Mouse (Mus musculus): ENCODE measurements around the gene Slc25a25. TPM values are rescaled to one million over a fixed set of nuclear protein-coding genes. Genes with fewer than 3 reads are reported as not detected.
"Not testable (repeated sequence)": the region's sequence is repeated elsewhere in the genome, so short reads cannot be mapped to it uniquely, and the experiment has no call there.

The Slc25a25 gene
- polyA plus RNA-seq (2016; fragmentation: Nextera tagmentation; extraction: Ambion mirVana), result 13.0 and 14.3 TPM in 2 replicates

DNA sequence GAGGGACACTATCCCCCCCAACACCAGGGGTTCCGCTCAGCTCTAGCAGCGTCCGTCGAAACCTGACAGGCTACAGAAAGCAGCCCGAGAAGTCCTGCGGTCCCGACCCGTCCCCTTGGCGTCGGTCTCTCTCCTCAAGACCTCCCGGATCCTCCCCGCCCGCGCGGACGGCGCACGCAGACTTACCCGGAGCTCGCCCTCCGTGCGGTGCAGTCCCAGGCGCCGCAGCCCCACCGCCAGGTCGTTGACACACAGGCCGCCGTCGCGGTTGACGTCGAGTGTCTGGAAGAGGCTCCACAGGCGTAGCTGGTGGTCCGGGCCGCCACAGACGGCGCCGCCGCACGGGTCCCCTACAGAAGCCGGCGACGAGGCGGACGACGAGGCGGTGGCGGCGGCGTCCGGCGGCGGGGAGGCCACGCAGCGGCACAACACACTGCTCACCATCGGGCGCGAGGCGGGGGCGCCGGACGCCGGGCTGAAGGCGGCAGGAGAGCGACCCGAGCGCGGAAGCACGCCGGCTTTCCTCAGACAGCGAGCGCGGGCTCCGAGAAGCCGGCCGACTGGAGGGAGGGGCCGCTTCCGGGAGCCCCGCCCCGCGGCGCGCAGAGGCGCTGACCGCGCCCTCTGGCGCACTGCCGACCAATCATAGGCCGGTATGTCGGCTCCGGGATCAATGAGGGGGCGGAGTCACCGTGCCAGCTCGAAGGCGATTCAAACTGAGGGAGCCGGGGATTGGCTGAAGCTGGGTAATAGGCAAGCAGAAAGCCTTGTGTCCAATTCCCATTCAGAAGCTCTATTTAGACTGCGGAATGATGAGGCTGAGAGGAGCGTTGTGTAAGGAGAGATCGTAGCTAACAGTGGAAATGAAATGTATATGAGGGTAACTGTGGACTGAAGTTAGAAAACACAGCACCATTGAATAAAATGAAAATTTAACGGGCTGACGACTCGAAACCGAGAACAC lies at the start of gene Slc25a25:
Gene Slc25a25 (minus strand): TSS at position 565 of the 964 bp plus-strand sequence.
- H3K27ac ChIP-seq (ENCODE audit: poor library complexity, severe bottlenecking), result peak within 1 kb of the TSS; percentile 88
- peaks cover 9% of the 10 kb centered on the region for H3K36me3 ChIP-seq
- H3K4me3 ChIP-seq, result peak within 1 kb of the TSS; percentile 66
- no peaks in the 10 kb centered on the region for H3K9me3 ChIP-seq (replicated peaks)
- peaks cover 55% of the 10 kb centered on the region for H3K4me1 ChIP-seq (replicated peaks)
- peak within 1 kb of the TSS; percentile 70 for H3K4me2 ChIP-seq
- peak within 1 kb of the TSS; percentile 82 for H3K9ac ChIP-seq
- H3K27me3 ChIP-seq (replicated peaks), result no peaks in the 10 kb centered on the region
- ATAC-seq (ENCODE audit: insufficient number of reproducible peaks, low FRiP score), result peak; percentile 93
- WGBS, result under 1% methylated on average over 102 of the region's 103 CpGs

DNA sequence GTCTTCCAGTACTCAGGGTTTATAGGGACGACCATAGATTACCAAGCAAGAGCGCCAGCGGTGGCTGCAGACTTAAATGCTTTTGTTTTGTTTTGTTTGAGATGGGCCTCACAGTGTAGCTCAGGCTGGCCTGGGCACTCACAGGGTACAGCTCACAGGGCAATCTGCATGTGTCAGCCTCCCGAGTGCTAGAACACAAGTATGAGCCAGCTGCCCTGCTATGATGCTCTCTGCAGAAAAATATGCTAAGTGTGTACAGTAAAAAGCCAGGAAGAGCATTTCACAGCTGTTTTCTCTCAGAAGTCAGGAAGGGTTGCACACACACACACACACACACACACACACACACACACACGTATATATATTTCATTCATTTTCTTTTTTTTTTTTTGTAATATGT lies 49.2 kb upstream of the Slc25a25 start:
- Histone ChIP-seq H3K9me3 (replicated peaks) (peaks cover 5% of the 10 kb centered on the region), H3K4me3 (no peak overlapping the region), H3K27me3 (replicated peaks) (no peaks in the 10 kb centered on the region), H3K27ac (ENCODE audit: poor library complexity, severe bottlenecking) (no peak overlapping the region), H3K4me2 (no peak overlapping the region), H3K9ac (no peak overlapping the region), H3K36me3 (no peaks in the 10 kb centered on the region), H3K4me1 (replicated peaks) (peaks cover 9% of the 10 kb centered on the region; the same call in 1 of the 2 replicates)
- no peak for ATAC-seq (ENCODE audit: insufficient number of reproducible peaks, low FRiP score)
- 74% methylated on average over 5 of the region's 5 CpGs for WGBS

DNA sequence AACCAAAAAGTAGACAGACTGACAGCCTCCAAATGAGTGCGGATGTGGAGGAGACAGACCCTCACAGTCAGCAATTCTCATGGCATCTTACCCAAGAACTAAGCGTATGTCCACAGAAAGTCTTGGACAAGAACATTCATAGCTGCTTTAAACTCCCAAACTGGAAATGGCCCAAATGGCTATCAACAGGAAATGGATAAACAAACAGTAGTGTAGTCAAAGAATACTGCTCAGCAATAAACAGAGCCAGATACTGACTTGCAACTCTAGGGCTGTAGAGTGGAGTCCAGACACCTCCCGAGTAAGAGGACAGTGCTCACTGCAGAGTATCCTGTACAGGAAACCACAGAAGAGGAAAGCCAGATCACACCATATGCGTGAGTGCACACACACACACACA lies 48.1 kb upstream of the Slc25a25 start:
- Histone ChIP-seq H3K27ac (ENCODE audit: poor library complexity, severe bottlenecking) (no peak overlapping the region), H3K36me3 (no peaks in the 10 kb centered on the region), H3K27me3 (replicated peaks) (no peaks in the 10 kb centered on the region), H3K4me1 (replicated peaks) (peaks cover 11% of the 10 kb centered on the region), H3K9me3 (replicated peaks) (peaks cover 5% of the 10 kb centered on the region), H3K9ac (no peak overlapping the region), H3K4me3 (no peak overlapping the region), H3K4me2 (no peak overlapping the region)
- WGBS, result 74% methylated on average over 4 of the region's 4 CpGs
- ATAC-seq (ENCODE audit: insufficient number of reproducible peaks, low FRiP score), result no peak

DNA sequence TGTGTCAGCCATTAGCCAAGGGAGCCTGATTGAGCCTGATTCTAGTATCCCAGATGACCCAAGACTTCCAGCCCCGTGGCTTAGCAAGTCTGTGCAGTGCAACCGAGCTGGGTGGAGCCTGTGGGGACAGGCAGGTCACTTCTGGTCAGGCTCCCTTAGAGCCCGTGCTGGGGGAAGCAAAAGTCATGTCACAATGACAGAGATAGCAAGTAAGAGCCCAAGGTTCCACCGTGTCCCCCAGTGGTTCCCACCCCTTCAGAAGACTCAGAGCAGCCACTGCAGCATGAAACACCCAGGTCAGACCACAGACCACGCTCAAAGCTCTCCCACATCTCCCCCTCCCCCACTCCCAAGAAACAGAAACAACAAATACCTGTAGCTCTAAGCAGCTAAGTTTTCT lies 44.9 kb upstream of the Slc25a25 start:
- peaks cover 6% of the 10 kb centered on the region for H3K4me1 ChIP-seq (replicated peaks)
- H3K36me3 ChIP-seq, result no peaks in the 10 kb centered on the region
- no peak for ATAC-seq (ENCODE audit: insufficient number of reproducible peaks, low FRiP score)
- no peak overlapping the region for H3K27ac ChIP-seq (ENCODE audit: poor library complexity, severe bottlenecking)
- H3K4me2 ChIP-seq, result no peak overlapping the region
- H3K4me3 ChIP-seq, result no peak overlapping the region
- H3K9me3 ChIP-seq (replicated peaks), result peaks cover 5% of the 10 kb centered on the region
- WGBS, result 57% methylated on average over 5 of the region's 5 CpGs
- H3K9ac ChIP-seq, result no peak overlapping the region
- no peaks in the 10 kb centered on the region for H3K27me3 ChIP-seq (replicated peaks)

DNA sequence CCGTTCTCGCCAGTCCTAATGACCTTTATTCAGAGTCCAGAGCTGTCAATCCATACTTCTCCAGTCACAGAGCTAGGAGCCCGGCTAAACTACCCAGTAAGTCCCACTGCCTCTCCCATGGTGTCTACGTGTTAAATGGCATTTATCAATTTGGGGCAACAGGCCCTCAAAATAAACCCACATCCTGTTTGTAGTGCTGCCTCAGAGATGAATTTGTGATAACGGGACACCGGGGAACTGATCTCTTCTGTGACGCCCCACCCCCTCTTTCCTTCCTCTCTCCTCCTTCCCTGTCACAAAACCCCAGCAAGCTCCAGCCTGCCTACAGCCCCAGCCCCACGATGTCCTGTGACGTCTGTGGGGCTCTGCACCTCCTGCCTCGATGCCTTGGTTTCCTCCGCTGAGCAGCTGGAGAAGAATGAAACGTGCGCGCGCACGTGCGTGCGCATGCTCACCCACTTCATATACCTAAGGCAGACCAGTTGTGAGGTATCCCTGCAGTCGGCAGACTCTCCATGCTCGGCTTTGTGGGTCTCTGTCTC lies 44.0 kb upstream of the Slc25a25 start:
- no peak overlapping the region for H3K9ac ChIP-seq
- H3K4me1 ChIP-seq (replicated peaks), result peaks cover 6% of the 10 kb centered on the region
- H3K4me2 ChIP-seq, result peak overlapping the region; percentile 15; the same call in 1 of the 2 replicates
- no peak overlapping the region for H3K27ac ChIP-seq (ENCODE audit: poor library complexity, severe bottlenecking)
- ATAC-seq (ENCODE audit: insufficient number of reproducible peaks, low FRiP score), result peak; percentile 34; the same call in 1 of the 2 replicates
- H3K4me3 ChIP-seq, result no peak overlapping the region
- no peaks in the 10 kb centered on the region for H3K27me3 ChIP-seq (replicated peaks)
- peaks cover 5% of the 10 kb centered on the region for H3K9me3 ChIP-seq (replicated peaks)
- 57% methylated on average over 20 of the region's 20 CpGs for WGBS
- H3K36me3 ChIP-seq, result no peaks in the 10 kb centered on the region

DNA sequence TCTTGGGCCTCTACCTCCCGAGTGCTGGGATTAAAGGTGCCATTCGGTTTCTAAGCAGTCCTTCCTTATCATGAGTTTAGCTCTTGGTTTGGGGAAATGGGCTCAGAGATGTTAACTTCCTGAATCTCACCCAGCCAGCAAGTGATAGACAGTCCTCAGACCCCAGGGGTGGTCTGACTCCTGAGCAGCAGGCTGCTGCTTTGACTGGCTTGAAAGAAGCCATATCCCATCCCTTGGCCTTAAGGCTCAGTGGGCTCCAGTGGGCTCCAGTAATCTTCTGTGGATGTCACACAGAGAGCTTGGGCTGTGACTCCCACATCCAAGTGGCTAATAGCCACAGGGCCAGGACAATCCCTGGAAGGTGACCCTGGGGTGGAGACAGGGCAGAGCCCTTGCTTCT lies 43.3 kb upstream of the Slc25a25 start:
- Histone ChIP-seq H3K4me1 (replicated peaks) (peaks cover 6% of the 10 kb centered on the region), H3K9me3 (replicated peaks) (peaks cover 5% of the 10 kb centered on the region), H3K4me2 (no peak overlapping the region), H3K9ac (no peak overlapping the region), H3K27me3 (replicated peaks) (no peaks in the 10 kb centered on the region), H3K36me3 (no peaks in the 10 kb centered on the region), H3K27ac (ENCODE audit: poor library complexity, severe bottlenecking) (no peak overlapping the region), H3K4me3 (no peak overlapping the region)
- 34% methylated on average over 2 of the region's 2 CpGs for WGBS
- no peak for ATAC-seq (ENCODE audit: insufficient number of reproducible peaks, low FRiP score)

DNA sequence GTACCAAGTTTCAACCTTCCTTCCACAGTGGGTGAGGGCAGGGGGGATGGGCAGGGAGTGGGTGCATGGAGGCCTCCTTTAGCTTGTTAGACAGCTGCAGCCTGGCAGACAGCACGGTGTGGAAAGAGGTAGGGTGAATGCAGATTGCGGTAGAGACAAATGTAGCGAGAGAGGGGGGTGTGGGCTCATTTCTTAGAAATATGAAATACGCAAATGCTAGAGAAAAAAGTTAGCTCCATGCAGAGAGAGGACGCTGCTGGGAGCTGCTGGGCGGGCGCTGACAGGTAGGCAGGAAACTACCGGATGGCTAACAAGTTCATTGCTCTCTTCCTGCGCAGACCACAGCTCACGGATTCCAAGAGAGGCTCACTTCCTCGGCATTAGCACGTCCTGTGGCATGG lies 42.1 kb upstream of the Slc25a25 start:
- no peak overlapping the region for H3K4me2 ChIP-seq
- WGBS, result 67% methylated on average over 12 of the region's 12 CpGs

DNA sequence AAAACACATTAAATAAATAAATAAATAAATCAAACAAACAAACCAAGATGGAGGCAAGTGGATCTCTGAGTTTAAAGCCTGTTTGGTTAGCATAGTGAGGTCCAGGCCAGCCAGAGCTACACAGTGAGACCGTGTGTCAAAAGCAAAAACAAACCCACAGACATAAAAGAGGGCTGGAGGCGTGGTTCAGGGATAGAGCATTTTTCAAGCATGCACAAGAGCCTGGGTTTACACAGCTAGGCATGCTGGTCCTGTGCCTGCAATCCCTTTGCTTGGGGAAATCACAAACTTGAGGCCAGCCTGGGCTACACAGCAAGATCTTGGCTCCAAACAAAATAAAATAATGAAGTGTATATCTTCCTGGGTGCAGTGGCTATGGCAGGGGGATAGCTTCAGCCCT lies 41.4 kb upstream of the Slc25a25 start:
- Histone ChIP-seq H3K4me3 (no peak overlapping the region), H3K27me3 (replicated peaks) (no peaks in the 10 kb centered on the region), H3K4me2 (no peak overlapping the region), H3K27ac (ENCODE audit: poor library complexity, severe bottlenecking) (no peak overlapping the region), H3K36me3 (no peaks in the 10 kb centered on the region), H3K9ac (no peak overlapping the region), H3K9me3 (replicated peaks) (no peaks in the 10 kb centered on the region), H3K4me1 (replicated peaks) (peaks cover 6% of the 10 kb centered on the region)
- WGBS, result 66% methylated on average over 2 of the region's 2 CpGs
- ATAC-seq (ENCODE audit: insufficient number of reproducible peaks, low FRiP score), result no peak

More for the DNA sequence above, 42.1 kb upstream of the Slc25a25 start:
- peaks cover 6% of the 10 kb centered on the region for H3K4me1 ChIP-seq (replicated peaks)
- H3K36me3 ChIP-seq, result no peaks in the 10 kb centered on the region
- ATAC-seq (ENCODE audit: insufficient number of reproducible peaks, low FRiP score), result no peak
- H3K27me3 ChIP-seq (replicated peaks), result no peaks in the 10 kb centered on the region
- no peak overlapping the region for H3K4me3 ChIP-seq
- no peaks in the 10 kb centered on the region for H3K9me3 ChIP-seq (replicated peaks)
- no peak overlapping the region for H3K9ac ChIP-seq
- no peak overlapping the region for H3K27ac ChIP-seq (ENCODE audit: poor library complexity, severe bottlenecking)

DNA sequence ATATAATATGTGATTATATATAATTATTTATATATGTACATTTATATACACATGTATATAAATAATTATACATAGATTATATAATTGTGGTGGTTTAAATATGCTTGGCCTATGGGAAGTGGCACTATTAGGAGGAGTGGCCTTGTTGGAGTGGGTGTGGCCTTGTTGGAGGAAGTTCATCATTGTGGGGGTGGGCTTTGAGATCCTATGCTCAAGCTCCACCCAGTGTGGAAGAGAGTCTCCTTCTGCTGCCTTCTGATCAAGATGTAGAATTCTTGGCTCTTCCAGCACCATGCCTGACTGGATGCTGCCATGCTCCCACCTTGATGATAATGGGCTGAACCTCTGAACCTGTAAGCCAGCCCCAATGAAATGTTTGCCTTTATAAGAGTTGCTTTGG lies 39.5 kb upstream of the Slc25a25 start:
- not testable (repeated sequence) for ATAC-seq (ENCODE audit: insufficient number of reproducible peaks, low FRiP score); H3K27me3 ChIP-seq (replicated peaks); H3K27ac ChIP-seq (ENCODE audit: poor library complexity, severe bottlenecking); H3K4me3 ChIP-seq; H3K9ac ChIP-seq; H3K9me3 ChIP-seq (replicated peaks); H3K4me2 ChIP-seq; H3K36me3 ChIP-seq
- H3K4me1 ChIP-seq (replicated peaks), result peaks cover 15% of the 10 kb centered on the region

DNA sequence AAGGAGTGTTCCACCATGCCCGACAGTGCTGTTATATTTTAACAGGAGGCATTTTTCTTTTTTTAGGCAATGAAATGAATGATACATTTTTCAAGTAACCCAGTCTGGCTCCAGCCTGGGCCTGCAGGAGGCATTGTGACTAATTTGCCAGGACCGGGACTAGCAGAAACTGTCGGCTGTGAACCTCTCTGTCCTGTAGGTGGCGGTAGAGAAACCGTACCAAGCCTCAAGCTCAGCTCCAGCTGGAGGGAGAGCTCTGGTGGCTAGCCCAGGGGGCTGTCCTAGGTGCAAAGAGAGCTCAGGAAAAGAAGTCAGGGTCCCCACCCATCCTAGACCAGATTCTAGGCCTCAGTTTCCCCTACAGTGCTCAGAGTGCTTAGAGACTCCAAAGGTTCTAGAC lies 37.4 kb upstream of the Slc25a25 start:
- no peak overlapping the region for H3K9ac ChIP-seq
- no peaks in the 10 kb centered on the region for H3K9me3 ChIP-seq (replicated peaks)
- no peak; the same call in 1 of the 2 replicates for ATAC-seq (ENCODE audit: insufficient number of reproducible peaks, low FRiP score)
- no peak overlapping the region for H3K27ac ChIP-seq (ENCODE audit: poor library complexity, severe bottlenecking)
- H3K27me3 ChIP-seq (replicated peaks), result no peaks in the 10 kb centered on the region
- peaks cover 12% of the 10 kb centered on the region for H3K4me1 ChIP-seq (replicated peaks)
- no peak overlapping the region for H3K4me3 ChIP-seq
- 0% methylated on average over 5 of the region's 5 CpGs for WGBS
- H3K36me3 ChIP-seq, result no peaks in the 10 kb centered on the region
- no peak overlapping the region for H3K4me2 ChIP-seq

DNA sequence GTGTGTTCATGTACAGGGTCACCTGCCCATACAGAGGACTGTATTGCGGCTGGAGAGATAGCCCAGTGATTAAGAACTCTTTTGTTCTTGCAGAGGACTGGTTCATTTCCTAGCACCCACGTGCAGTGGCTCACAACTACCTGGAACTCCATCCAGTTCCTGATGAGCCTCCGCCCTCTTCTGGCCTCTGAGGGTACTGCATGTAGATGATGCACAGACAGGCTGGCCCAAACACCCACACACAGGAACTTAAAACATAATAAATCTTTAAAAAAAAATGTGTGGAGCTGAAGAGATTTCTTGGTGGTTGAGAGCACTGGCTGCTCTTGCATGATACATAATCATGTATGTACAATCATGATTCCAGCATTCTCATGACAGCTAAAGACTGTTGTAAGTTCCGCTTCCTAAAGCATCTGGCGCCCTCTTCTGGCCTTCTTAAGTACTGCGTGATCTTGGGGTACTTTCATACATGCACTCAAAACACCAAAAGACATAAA lies 35.9 kb upstream of the Slc25a25 start:
- H3K27me3 ChIP-seq (replicated peaks), result no peaks in the 10 kb centered on the region
- WGBS, result 5% methylated on average over 6 of the region's 6 CpGs
- no peak overlapping the region for H3K4me2 ChIP-seq
- no peak overlapping the region for H3K9ac ChIP-seq
- no peaks in the 10 kb centered on the region for H3K36me3 ChIP-seq
- peaks cover 12% of the 10 kb centered on the region for H3K4me1 ChIP-seq (replicated peaks)
- H3K27ac ChIP-seq (ENCODE audit: poor library complexity, severe bottlenecking), result no peak overlapping the region
- peak; percentile 59; the same call in 1 of the 2 replicates for ATAC-seq (ENCODE audit: insufficient number of reproducible peaks, low FRiP score)
- H3K4me3 ChIP-seq, result no peak overlapping the region
- no peaks in the 10 kb centered on the region for H3K9me3 ChIP-seq (replicated peaks)

All from heart, embryonic 12.5 days (tissue).